Mouse (Mus musculus) central nervous system, embryonic 11.5 days (tissue): Measurements from ENCODE around the gene Olfr315. TPM values are rescaled to one million over a fixed set of nuclear protein-coding genes. Genes with fewer than 3 reads are reported as not detected.

ENCODE experiments used
- polyA plus RNA-seq: library from polyadenylated mRNA; depleted of rRNA; stranded (reverse); fragments of >200 nt; gene quantifications from 2 replicates; pipeline ENCODE4 v1.2.3, GENCODE M21; 2012; rRNA removed

Olfr315 gene
- polyA plus RNA-seq, result not detected in 2 replicates

DNA sequence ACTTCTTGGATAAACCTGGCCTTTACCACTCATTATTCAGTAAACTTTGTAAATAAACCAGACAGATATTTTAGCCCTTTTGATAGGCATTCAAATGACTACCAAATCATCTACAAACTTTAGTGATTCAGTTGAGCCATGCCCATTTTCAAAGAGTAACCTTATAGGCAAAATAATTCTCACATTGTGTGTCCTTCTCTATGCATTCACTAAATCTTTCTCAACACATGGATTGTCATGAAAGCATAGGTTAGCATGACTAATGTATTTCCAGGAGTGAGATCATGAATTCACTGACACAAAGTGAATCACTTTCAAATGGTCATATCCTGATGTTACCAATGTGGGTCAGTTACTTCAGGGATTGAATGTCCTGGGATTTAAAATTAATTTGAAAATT lies at the start of gene Olfr315:
Gene Olfr315 (plus strand): TSS at position 301 of the 400 bp plus-strand sequence.

GRCm38 (mm10) chr11:58723914-58724313 lies 49.1 kb upstream of the Olfr315 start, which contains the start of gene Olfr318:
TSS of gene Olfr318 (minus strand) at chr11:58724014.

DNA sequence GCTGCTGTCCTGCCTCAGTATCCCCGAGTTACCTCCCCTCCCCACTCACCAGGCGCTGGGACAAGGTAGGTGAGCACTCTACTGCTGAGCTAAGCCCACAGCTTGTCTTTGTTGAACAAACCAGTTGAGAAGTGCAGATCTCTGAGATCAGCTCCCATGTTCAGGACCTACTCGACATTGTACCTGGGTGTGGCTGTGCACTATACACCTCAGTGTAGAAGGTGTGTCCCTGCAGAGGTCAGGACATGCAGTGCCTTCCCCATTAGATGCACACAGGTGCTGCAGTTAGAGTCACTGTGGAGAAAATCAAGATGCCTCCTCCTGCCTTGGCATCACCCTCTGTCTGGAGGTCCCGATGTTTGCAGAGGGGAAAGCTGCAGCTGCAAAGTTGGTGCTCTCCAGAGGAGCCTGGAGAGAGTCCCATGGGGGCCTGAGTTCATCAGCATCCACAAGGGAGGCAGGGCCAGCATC lies 34.2 kb upstream of the Olfr315 start, which contains the start of gene Olfr317:
Gene Olfr317 (minus strand): TSS at position 421 of the 471 bp plus-strand sequence.

DNA sequence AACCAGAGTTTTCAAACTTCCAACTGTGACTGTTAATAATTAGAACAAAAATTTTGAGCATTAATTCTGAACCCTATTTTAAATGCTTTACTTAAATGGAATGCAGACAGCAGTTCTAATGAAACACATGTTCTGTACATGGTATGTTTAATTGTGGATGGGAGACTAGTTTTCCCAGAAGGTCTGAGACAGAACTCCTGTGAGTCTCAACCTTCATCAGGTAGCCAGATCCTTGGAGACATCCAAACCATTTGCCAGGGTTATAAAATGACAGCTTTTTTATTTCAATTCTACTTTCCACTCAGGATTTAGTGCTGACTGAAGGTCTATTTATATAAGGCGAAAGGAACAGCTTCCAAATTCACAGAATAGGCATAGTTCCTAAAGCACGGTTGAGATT lies 20.6 kb upstream of the Olfr315 start, which contains the start of gene Olfr316:
Gene Olfr316 (plus strand): TSS at position 301 of the 400 bp plus-strand sequence.

DNA sequence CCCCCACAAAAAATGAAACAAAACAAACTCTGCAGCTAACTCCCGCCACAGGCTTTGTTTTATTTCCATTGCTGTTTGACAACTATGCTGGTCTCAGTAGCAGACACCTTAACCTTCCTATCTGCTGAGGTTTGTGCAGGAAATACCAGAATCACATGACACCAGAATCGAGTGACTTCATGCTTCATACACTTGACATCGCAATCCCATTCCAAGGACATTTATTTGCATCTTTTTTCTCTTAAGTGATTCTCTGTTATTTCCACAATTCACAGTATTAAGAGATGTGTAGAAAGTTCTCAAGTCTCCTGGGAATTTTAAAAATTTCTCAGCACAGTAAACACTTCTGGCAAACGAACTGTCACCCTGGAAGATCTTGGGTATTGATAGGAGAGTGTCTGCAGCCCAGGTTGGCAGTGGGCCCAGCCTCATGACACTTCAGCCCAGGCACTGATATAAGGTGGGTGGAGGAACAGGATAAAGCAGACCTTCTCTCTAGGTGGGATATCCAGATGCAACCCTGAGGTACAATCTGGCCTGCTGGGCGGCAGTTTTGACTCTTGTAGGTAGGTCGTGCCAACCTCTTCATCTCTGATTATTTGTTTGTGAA lies 9.6 kb downstream of the Olfr315 start, which contains the start of gene Olfr314:
Gene Olfr314 (plus strand): TSS at position 473 of the 610 bp plus-strand sequence.

DNA sequence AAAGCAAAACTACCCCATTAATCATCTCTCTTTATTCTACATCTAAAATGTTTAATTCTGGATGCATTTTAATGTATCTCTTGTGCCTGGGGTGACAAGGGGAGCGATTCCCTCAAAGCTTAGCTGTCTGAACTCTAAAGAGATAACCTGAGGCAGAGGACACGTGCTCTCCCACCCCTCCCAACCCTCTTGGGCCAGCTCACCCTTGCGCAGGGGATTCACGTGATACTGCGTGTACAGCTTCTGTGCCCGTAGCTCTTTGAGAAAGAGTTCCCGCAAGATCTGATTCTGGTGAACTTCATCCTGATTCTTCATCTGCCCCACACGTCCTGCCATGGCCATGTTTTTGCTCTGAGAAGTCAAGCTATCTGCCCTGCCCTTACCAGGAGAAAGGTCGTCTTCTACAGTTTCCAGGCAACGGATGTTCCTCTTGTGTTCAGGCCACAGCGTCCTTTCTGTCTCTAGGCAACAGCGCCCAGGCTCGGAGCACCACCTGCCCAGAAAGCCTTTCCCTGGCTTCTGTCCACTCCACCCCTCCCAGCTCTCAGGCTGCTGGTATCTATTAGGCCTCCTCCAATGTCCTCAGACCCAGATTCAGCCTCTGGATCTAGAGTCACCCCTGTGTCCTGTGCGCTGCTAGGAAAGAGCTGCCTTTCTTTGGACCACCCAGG lies 28.7 kb downstream of the Olfr315 start, which contains the start of gene Fam183b:
Gene Fam183b (minus strand): TSS at position 403 of the 671 bp plus-strand sequence.

GRCm38 (mm10) chr11:58814700-58815099 lies 41.7 kb downstream of the Olfr315 start, which contains the start of gene Olfr313:
TSS of gene Olfr313 (plus strand) at chr11:58815000.

DNA sequence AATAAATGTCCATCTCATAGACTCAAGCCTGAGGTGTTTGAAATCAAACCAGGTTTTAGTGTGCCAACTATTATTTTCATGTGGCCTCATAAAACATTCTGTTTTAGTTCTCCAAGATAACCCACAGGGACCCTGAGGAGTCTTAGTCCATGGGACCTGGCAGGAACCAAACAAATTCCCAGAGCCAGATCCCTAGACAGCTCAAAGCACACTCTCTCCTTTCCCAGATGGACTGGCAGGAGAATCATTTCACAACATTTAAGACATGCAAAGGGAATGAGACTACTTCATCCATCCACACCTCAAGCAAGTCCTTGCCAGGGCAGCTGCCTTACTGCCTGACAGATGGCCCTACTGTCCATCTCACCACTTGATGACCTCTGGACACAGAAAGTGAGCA lies 55.9 kb downstream of the Olfr315 start, which contains the start of gene Olfr312:
Gene Olfr312 (plus strand): TSS at position 301 of the 400 bp plus-strand sequence.

Other genes starting within 250 kb of the Olfr315 start
- gene Olfr330, start 238.4 kb upstream of the Olfr315 start, polyA plus RNA-seq, result not detected in 2 replicates
- gene Olfr329-ps, start 226.8 kb upstream of the Olfr315 start, polyA plus RNA-seq, result not detected in 2 replicates
- gene Olfr328, start 217.6 kb upstream of the Olfr315 start, polyA plus RNA-seq, result 0.06 TPM in 1 of 2 replicates, not detected in the other
- 0.05 TPM in 1 of 2 replicates, not detected in the other for gene Olfr224, start 202.6 kb upstream of the Olfr315 start, polyA plus RNA-seq
- not detected in 2 replicates for gene Olfr325, start 195.5 kb upstream of the Olfr315 start, polyA plus RNA-seq
- gene Olfr324, start 178.1 kb upstream of the Olfr315 start, polyA plus RNA-seq, result 0.01 TPM in 1 of 2 replicates, not detected in the other
- gene 2210407C18Rik, start 157.1 kb upstream of the Olfr315 start, polyA plus RNA-seq, result not detected in 2 replicates
- not detected in 2 replicates for gene Olfr323, start 142.7 kb upstream of the Olfr315 start, polyA plus RNA-seq
- 0.92 and 1.0 TPM in 2 replicates for gene Trim58, start 132.7 kb upstream of the Olfr315 start, polyA plus RNA-seq
- gene Olfr322, start 114.4 kb upstream of the Olfr315 start, polyA plus RNA-seq, result 0.02 and 0.06 TPM in 2 replicates
- not detected in 2 replicates for gene Olfr320, start 92.1 kb upstream of the Olfr315 start, polyA plus RNA-seq
- not detected in 2 replicates for gene Olfr319, start 74.0 kb upstream of the Olfr315 start, polyA plus RNA-seq
- gene Olfr318, start 49.2 kb upstream of the Olfr315 start, polyA plus RNA-seq, result not detected in 2 replicates
- 0.04 and 0.05 TPM in 2 replicates for gene Olfr317, start 34.0 kb upstream of the Olfr315 start, polyA plus RNA-seq
- gene Olfr316, start 20.5 kb upstream of the Olfr315 start, polyA plus RNA-seq, result not detected in 2 replicates
- gene Olfr314, start 9.8 kb downstream of the Olfr315 start, polyA plus RNA-seq, result not detected in 2 replicates
- 1.9 and 2.0 TPM in 2 replicates for gene Fam183b, start 28.8 kb downstream of the Olfr315 start, polyA plus RNA-seq
- not detected in 2 replicates for gene Olfr313, start 41.8 kb downstream of the Olfr315 start, polyA plus RNA-seq
- gene Olfr312, start 56.0 kb downstream of the Olfr315 start, polyA plus RNA-seq, result not detected in 2 replicates
- 0.04 TPM in 1 of 2 replicates, not detected in the other for gene Olfr311, start 66.1 kb downstream of the Olfr315 start, polyA plus RNA-seq
- gene Gm12258, start 74.0 kb downstream of the Olfr315 start, polyA plus RNA-seq, result 14.4 and 18.1 TPM in 2 replicates
- gene 2810021J22Rik, start 94.0 kb downstream of the Olfr315 start, polyA plus RNA-seq, result 8.4 and 10.1 TPM in 2 replicates
- 4.0 and 6.2 TPM in 2 replicates for gene Zfp39, start 131.0 kb downstream of the Olfr315 start, polyA plus RNA-seq
- 0.25 and 0.91 TPM in 2 replicates for gene Btnl10, start 144.7 kb downstream of the Olfr315 start, polyA plus RNA-seq
- gene Rnf187, start 165.7 kb downstream of the Olfr315 start, polyA plus RNA-seq, result 274 and 477 TPM in 2 replicates
- gene Hist3h2ba, start 175.7 kb downstream of the Olfr315 start, polyA plus RNA-seq, result 131 and 225 TPM in 2 replicates
- 35.5 and 38.9 TPM in 2 replicates for gene Hist3h2a, start 181.5 kb downstream of the Olfr315 start, polyA plus RNA-seq
- 0.31 and 0.61 TPM in 2 replicates for gene Trim17, start 181.5 kb downstream of the Olfr315 start, polyA plus RNA-seq
- 25.3 and 33.0 TPM in 2 replicates for gene Trim11, start 204.9 kb downstream of the Olfr315 start, polyA plus RNA-seq